Mouse (Mus musculus): Measurements from ENCODE around the gene Rpl27a. TPM values are rescaled to one million over a fixed set of nuclear protein-coding genes. Genes with fewer than 3 reads are reported as not detected.

Rpl27a gene
- polyA plus RNA-seq, 2 experiments: 93.6 to 486 TPM

GRCm38 (mm10) chr7:109519936-109520335 lies 989 bp downstream of the Rpl27a start:
- TF ChIP-seq CTCF (IDR thresholded peaks at IDR 0.05; ENCODE audit: low read depth): no peak
- no peak for TF ChIP-seq EP300 (IDR thresholded peaks at IDR 0.05; ENCODE audit: low read depth)
- no peak for DNase-seq (ENCODE audit: low read depth in 3 of 3, low spot score in 3 of 3)
- under 1% methylated on average over 10 of the region's 10 CpGs for WGBS (ENCODE audit: insufficient replicate concordance)
- Histone ChIP-seq H3K9me3 (ENCODE audit: control insufficient read depth, low read length) (no peaks in the 10 kb centered on the region), H3K36me3 (replicated peaks; ENCODE audit: control insufficient read depth, insufficient read depth, low read depth) (peaks cover 48% of the 10 kb centered on the region), H3K4me3 (ENCODE audit: insufficient read depth in 1 of 2, low read depth in 2 of 2, low read length in 2 of 2) (peak overlapping the region; percentile 90 to 95), H3K27me3 (ENCODE audit: control insufficient read depth, insufficient read depth, low read length) (no peaks in the 10 kb centered on the region), H3K4me1 (replicated peaks; ENCODE audit: control insufficient read depth in 2 of 2, insufficient read depth in 2 of 2, low read length in 1 of 2) (peaks cover 17 to 19% of the 10 kb centered on the region in 2 experiments), H3K27ac (peak overlapping the region; percentile 81), H3K4me2 (ENCODE audit: low read depth) (peak overlapping the region; percentile 69), H3K9ac (replicated peaks) (peak overlapping the region; percentile 99)
- no peak for ATAC-seq (ENCODE audit: insufficient read depth)

DNA sequence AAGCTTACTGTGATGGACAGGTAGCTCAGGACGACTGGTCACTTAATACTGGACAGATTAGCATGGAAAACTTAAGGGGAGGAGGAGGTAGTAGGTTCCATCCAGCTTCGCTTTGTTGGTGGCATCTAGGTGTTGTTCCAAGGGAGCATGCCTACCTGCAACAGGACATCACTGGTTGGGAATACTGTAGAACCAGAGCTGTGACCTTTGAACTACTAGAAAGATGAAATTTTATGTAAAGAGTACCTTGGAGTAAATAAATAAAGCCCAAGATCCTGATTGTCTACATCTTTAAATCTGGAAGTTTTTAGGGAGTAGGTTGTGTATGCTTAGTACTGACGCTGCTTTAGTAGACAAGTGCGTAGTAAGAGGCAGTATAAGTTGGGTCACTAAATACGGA lies 3.1 kb downstream of the Rpl27a start:
- Histone ChIP-seq H3K9ac (replicated peaks) (no peak overlapping the region), H3K4me2 (ENCODE audit: low read depth) (peak overlapping the region; percentile 69), H3K4me1 (replicated peaks; ENCODE audit: control insufficient read depth in 2 of 2, insufficient read depth in 2 of 2, low read length in 1 of 2) (peaks cover 14 to 16% of the 10 kb centered on the region in 2 experiments), H3K9me3 (ENCODE audit: control insufficient read depth, low read length) (no peaks in the 10 kb centered on the region), H3K4me3 (ENCODE audit: insufficient read depth in 1 of 2, low read depth in 2 of 2, low read length in 2 of 2) (peak overlapping the region; percentile 9 to 11; a peak in 1 of 4 replicates), H3K27ac (no peak overlapping the region; the same call in 1 of the 2 replicates), H3K36me3 (replicated peaks; ENCODE audit: control insufficient read depth, insufficient read depth, low read depth) (peaks cover 56% of the 10 kb centered on the region), H3K27me3 (ENCODE audit: control insufficient read depth, insufficient read depth, low read length) (no peaks in the 10 kb centered on the region)
- 55% methylated on average over 5 of the region's 5 CpGs for WGBS (ENCODE audit: insufficient replicate concordance)
- ATAC-seq (ENCODE audit: insufficient read depth) (no peak), DNase-seq (ENCODE audit: low read depth in 3 of 3, low spot score in 3 of 3) (no peak)
- TF ChIP-seq EP300 (IDR thresholded peaks at IDR 0.05; ENCODE audit: low read depth) (no peak), CTCF (IDR thresholded peaks at IDR 0.05; ENCODE audit: low read depth) (no peak)

DNA sequence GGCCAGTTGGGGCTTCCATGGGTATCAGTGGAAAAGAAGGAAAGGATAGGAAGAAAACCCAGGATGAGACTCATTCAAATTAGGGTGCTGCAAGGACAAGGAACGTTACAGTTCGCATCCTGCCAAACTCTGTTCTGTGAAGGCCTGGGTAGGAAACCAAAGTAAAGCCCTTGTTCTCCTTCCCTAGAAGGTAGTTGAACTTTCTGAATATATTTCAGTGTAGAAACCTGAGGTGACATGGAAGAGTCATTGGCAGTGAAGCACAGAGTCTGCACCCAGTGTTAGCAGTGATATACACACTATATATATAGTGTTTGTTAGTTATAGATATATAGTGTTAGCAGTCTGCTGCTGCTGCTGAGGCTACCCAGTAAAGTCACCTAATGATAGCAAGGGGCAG lies 4.4 kb downstream of the Rpl27a start:
- H3K9ac ChIP-seq (replicated peaks): no peak overlapping the region
- DNase-seq (ENCODE audit: low read depth in 3 of 3, low spot score in 3 of 3) (no peak), ATAC-seq (ENCODE audit: insufficient read depth) (no peak)
- H3K36me3 ChIP-seq (replicated peaks; ENCODE audit: control insufficient read depth, insufficient read depth, low read depth): peaks cover 56% of the 10 kb centered on the region
- no peak overlapping the region for H3K4me2 ChIP-seq (ENCODE audit: low read depth)
- no peak overlapping the region; the same call in 1 of the 2 replicates for H3K27ac ChIP-seq
- TF ChIP-seq CTCF (IDR thresholded peaks at IDR 0.05; ENCODE audit: low read depth): no peak
- WGBS (ENCODE audit: insufficient replicate concordance): 60% methylated on average over 2 of the region's 2 CpGs
- no peak overlapping the region for H3K4me3 ChIP-seq (ENCODE audit: insufficient read depth in 1 of 2, low read depth in 2 of 2, low read length in 2 of 2)
- H3K9me3 ChIP-seq (ENCODE audit: control insufficient read depth, low read length): no peaks in the 10 kb centered on the region
- H3K27me3 ChIP-seq (ENCODE audit: control insufficient read depth, insufficient read depth, low read length): no peaks in the 10 kb centered on the region
- peaks cover 3 to 4% of the 10 kb centered on the region in 2 experiments; a peak in 3 of 4 replicates for H3K4me1 ChIP-seq (replicated peaks; ENCODE audit: control insufficient read depth in 2 of 2, insufficient read depth in 2 of 2, low read length in 1 of 2)

GRCm38 (mm10) chr7:109523741-109524441 lies 4.9 kb downstream of the Rpl27a start:
- DNase-seq (ENCODE audit: low read depth in 3 of 3, low spot score in 3 of 3) (no peak), ATAC-seq (ENCODE audit: insufficient read depth) (no peak)
- Histone ChIP-seq H3K9ac (replicated peaks) (no peak overlapping the region), H3K27ac (peak overlapping the region; percentile 20; the same call in 1 of the 2 replicates), H3K4me1 (replicated peaks; ENCODE audit: control insufficient read depth in 2 of 2, insufficient read depth in 2 of 2, low read length in 1 of 2) (peaks cover 2 to 3% of the 10 kb centered on the region in 2 experiments; a peak in 2 of 4 replicates), H3K36me3 (replicated peaks; ENCODE audit: control insufficient read depth, insufficient read depth, low read depth) (peaks cover 56% of the 10 kb centered on the region), H3K27me3 (ENCODE audit: control insufficient read depth, insufficient read depth, low read length) (no peaks in the 10 kb centered on the region), H3K4me3 (ENCODE audit: insufficient read depth in 1 of 2, low read depth in 2 of 2, low read length in 2 of 2) (no peak overlapping the region), H3K9me3 (ENCODE audit: control insufficient read depth, low read length) (no peaks in the 10 kb centered on the region), H3K4me2 (ENCODE audit: low read depth) (no peak overlapping the region)
- WGBS (ENCODE audit: insufficient replicate concordance): 60% methylated on average over 6 of the region's 6 CpGs
- TF ChIP-seq EP300 (IDR thresholded peaks at IDR 0.05; ENCODE audit: low read depth): no peak
- no peak for TF ChIP-seq CTCF (IDR thresholded peaks at IDR 0.05; ENCODE audit: low read depth)

DNA sequence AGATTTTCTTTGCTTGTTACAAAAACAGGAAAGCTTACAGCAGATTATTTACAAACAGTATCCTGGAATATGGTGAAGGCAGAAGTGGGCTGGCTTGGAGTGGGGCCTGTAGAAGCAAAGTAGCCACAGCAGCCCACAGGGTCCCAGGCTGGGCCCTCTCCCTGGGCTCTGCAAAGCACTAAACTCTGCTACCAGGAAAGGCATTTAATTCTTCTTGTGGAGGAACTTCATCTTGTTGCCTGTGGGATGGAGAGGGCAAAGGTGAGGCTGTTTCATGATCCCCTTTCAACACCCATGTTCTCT lies 5.4 kb downstream of the Rpl27a start:
- Histone ChIP-seq H3K36me3 (replicated peaks; ENCODE audit: control insufficient read depth, insufficient read depth, low read depth) (peaks cover 56% of the 10 kb centered on the region), H3K9ac (replicated peaks) (no peak overlapping the region), H3K4me1 (replicated peaks; ENCODE audit: control insufficient read depth in 2 of 2, insufficient read depth in 2 of 2, low read length in 1 of 2) (peaks cover 2 to 3% of the 10 kb centered on the region in 2 experiments; a peak in 2 of 4 replicates), H3K9me3 (ENCODE audit: control insufficient read depth, low read length) (no peaks in the 10 kb centered on the region), H3K4me2 (ENCODE audit: low read depth) (no peak overlapping the region), H3K27ac (peak overlapping the region; percentile 20; the same call in 1 of the 2 replicates), H3K27me3 (ENCODE audit: control insufficient read depth, insufficient read depth, low read length) (no peaks in the 10 kb centered on the region), H3K4me3 (ENCODE audit: insufficient read depth in 1 of 2, low read depth in 2 of 2, low read length in 2 of 2) (no peak overlapping the region)
- TF ChIP-seq EP300 (IDR thresholded peaks at IDR 0.05; ENCODE audit: low read depth) (no peak), CTCF (IDR thresholded peaks at IDR 0.05; ENCODE audit: low read depth) (no peak)
- DNase-seq (ENCODE audit: low read depth in 3 of 3, low spot score in 3 of 3) (no peak), ATAC-seq (ENCODE audit: insufficient read depth) (no peak)

Measured in liver, embryonic 14.5 days (tissue).